ENCODE assay signal across 8 mouse cellular contexts in genomic region chr11:116306126-116306982, GRCm38 (mm10). TPM values are rescaled to one million over a fixed set of nuclear protein-coding genes. Genes with fewer than 3 reads are reported as not detected.
DNase-seq lines count a peak whose midpoint lies in the region; ATAC-seq and TF ChIP-seq lines count a peak whose summit lies in the region.

No protein-coding gene starts in this region.

- POLR2A ChIA-PET in Patski (lab: Charles Lee), result interaction anchor here (0.9 to 1.4 kb wide), 4 partner anchors 12 to 84 kb away, joined by 3 to 4 read pairs (median 4); no protein-coding TSS in a partner anchor

- peak overlapping the region; percentile 86 for H3K4me2 ChIP-seq in hindbrain, embryonic 13.5 days

- peak overlapping the region; percentile 88 for H3K9ac ChIP-seq in hindbrain, embryonic 13.5 days

- TF ChIP-seq CTCF in Patski (IDR thresholded peaks at IDR 0.05), result no peak

- H3K27ac ChIP-seq in hindbrain, embryonic 13.5 days, result peak overlapping the region; percentile 58

- CTCF ChIA-PET in Patski (lab: Charles Lee), result interaction anchor here (0.7 to 2.3 kb wide), 4 partner anchors 10 to 30 kb away, joined by 3 to 11 read pairs (median 5); no protein-coding TSS in a partner anchor

- no peak for DNase-seq in Patski (ENCODE audit: low read depth, low spot score)
- peak; percentile 96 to 97 for DNase-seq in cerebellum, postnatal 14 days
- peak; percentile 82 to 91 for DNase-seq in frontal cortex, postnatal 14 days (ENCODE audit: low spot score in 2 of 2)
- DNase-seq in layer of hippocampus, postnatal 25 days (ENCODE audit: extremely low spot score in 1 of 2, low spot score in 1 of 2), result peak; percentile 80 to 85
- DNase-seq in lung, postnatal 25 days (ENCODE audit: low spot score), result peak; percentile 91
- peak; percentile 94 for DNase-seq in retina, embryonic 14.5 days (ENCODE audit: low spot score)
- DNase-seq in thymus, postnatal 4 days, result peak; percentile 97

- WGBS in hindbrain, embryonic 13.5 days, result 3% methylated on average over 53 of the region's 53 CpGs

- H3K4me3 ChIP-seq in hindbrain, embryonic 13.5 days, result peak overlapping the region; percentile 81

- H3K27me3 ChIP-seq in Patski, result no peaks in the 10 kb centered on the region
- H3K27me3 ChIP-seq in hindbrain, embryonic 13.5 days, result peaks cover 12% of the 10 kb centered on the region; the same call in 1 of the 2 replicates

- no peaks in the 10 kb centered on the region for H3K9me3 ChIP-seq in hindbrain, embryonic 13.5 days

- peaks cover 39% of the 10 kb centered on the region for H3K36me3 ChIP-seq in hindbrain, embryonic 13.5 days

- H3K4me1 ChIP-seq in hindbrain, embryonic 13.5 days (replicated peaks), result peaks cover 11% of the 10 kb centered on the region

- peak; percentile 78 for ATAC-seq in Patski
- peak; percentile 95 for ATAC-seq in hindbrain, embryonic 13.5 days (ENCODE audit: low FRiP score)

- in situ Hi-C loops in Patski (cut with MboI; ENCODE audit: low pct_unique_long_range_greater_than_20kb), result no loop called here

RNA-seq across cellular contexts. Expression of gene Exoc7, which starts 0.7 kb away (rescaled TPM):
- polyA plus RNA-seq in Patski (2021), result 63.6 TPM
- 94.4 and 97.5 TPM in 2 replicates for polyA plus RNA-seq in hindbrain, embryonic 13.5 days (2015; fragmentation: Nextera tagmentation; extraction: Ambion mirVana)
- total RNA-seq in layer of hippocampus, postnatal 25 days (2021), result 10 to 100 TPM; 85.0 to 87.2 TPM

RNA-seq across cellular contexts. Expression of gene Galr2, which starts 25.6 kb away (rescaled TPM):
- polyA plus RNA-seq in Patski (2021), result 2.2 TPM
- 0.27 and 0.56 TPM in 2 replicates for polyA plus RNA-seq in hindbrain, embryonic 13.5 days (2015; fragmentation: Nextera tagmentation; extraction: Ambion mirVana)
- not detected for total RNA-seq in layer of hippocampus, postnatal 25 days (2021)

RNA-seq across cellular contexts. Expression of gene Foxj1, which starts 28.8 kb away (rescaled TPM):
- 8.6 TPM for polyA plus RNA-seq in Patski (2021)
- 14.2 and 24.3 TPM in 2 replicates for polyA plus RNA-seq in hindbrain, embryonic 13.5 days (2015; fragmentation: Nextera tagmentation; extraction: Ambion mirVana)
- total RNA-seq in layer of hippocampus, postnatal 25 days (2021), result 1 to 10 TPM; 5.4 to 7.1 TPM

RNA-seq across cellular contexts. Expression of gene Srp68, which starts 32.3 kb away (rescaled TPM):
- 90.1 TPM for polyA plus RNA-seq in Patski (2021)
- polyA plus RNA-seq in hindbrain, embryonic 13.5 days (2015; fragmentation: Nextera tagmentation; extraction: Ambion mirVana), result 63.7 and 64.4 TPM in 2 replicates
- 10 to 100 TPM; 61.5 to 61.7 TPM for total RNA-seq in layer of hippocampus, postnatal 25 days (2021)
